Mouse (Mus musculus): Measurements from ENCODE around the gene Matk.

The Matk gene

GRCm38 (mm10) chr10:81232580-81233225, 20.0 kb upstream of the Matk start, which contains the start of gene Zfr2:
TSS of gene Zfr2 (plus strand) at chr10:81233155.
- DNase-seq (ENCODE audit: low read depth, low spot score), result peak; percentile 96
- Histone ChIP-seq H3K36me3 (ENCODE audit: control insufficient read depth, insufficient read depth, low read length, poor library complexity, severe bottlenecking) (no peaks in the 10 kb centered on the region), H3K27me3 (ENCODE audit: control insufficient read depth, insufficient read depth, low read length, poor library complexity, severe bottlenecking) (no peaks in the 10 kb centered on the region)

- DNase-seq (ENCODE audit: low read depth, low spot score), result no peak
These were observed 19.5 kb upstream of the Matk start for GRCm38 (mm10) chr10:81233226-81233585.

DNA sequence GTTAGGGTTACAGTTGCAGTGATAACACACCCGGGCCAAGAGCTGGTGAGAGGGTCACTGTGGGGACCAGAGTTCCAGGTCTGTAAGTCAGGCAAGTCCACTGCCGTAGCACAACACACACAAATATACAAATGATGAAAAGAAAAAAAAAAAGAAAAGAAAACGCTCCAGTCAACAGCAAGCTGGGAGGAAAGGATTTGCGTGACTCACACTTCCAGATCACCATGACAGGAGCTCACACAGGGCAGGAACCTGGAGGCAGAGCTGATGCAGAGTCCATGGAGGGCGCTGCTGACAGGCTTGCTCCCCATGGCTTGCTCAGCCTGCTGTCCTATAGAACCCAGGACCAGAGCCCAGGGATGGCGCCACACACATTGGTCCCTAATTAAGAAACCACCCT, 18.5 kb upstream of the Matk start:
- DNase-seq (ENCODE audit: low read depth, low spot score), result no peak
- no peaks in the 10 kb centered on the region for H3K36me3 ChIP-seq (ENCODE audit: control insufficient read depth, insufficient read depth, low read length, poor library complexity, severe bottlenecking)
- H3K27me3 ChIP-seq (ENCODE audit: control insufficient read depth, insufficient read depth, low read length, poor library complexity, severe bottlenecking), result no peaks in the 10 kb centered on the region; the same call in 1 of the 2 replicates

More at GRCm38 (mm10) chr10:81233226-81233585, 19.5 kb upstream of the Matk start:
- H3K36me3 ChIP-seq (ENCODE audit: control insufficient read depth, insufficient read depth, low read length, poor library complexity, severe bottlenecking), result no peaks in the 10 kb centered on the region
- H3K27me3 ChIP-seq (ENCODE audit: control insufficient read depth, insufficient read depth, low read length, poor library complexity, severe bottlenecking), result no peaks in the 10 kb centered on the region

- no peak for DNase-seq (ENCODE audit: low read depth, low spot score)
- no peaks in the 10 kb centered on the region for H3K36me3 ChIP-seq (ENCODE audit: control insufficient read depth, insufficient read depth, low read length, poor library complexity, severe bottlenecking)
- no peaks in the 10 kb centered on the region; the same call in 1 of the 2 replicates for H3K27me3 ChIP-seq (ENCODE audit: control insufficient read depth, insufficient read depth, low read length, poor library complexity, severe bottlenecking)
These were observed 16.1 kb upstream of the Matk start for GRCm38 (mm10) chr10:81236471-81237268.

DNA sequence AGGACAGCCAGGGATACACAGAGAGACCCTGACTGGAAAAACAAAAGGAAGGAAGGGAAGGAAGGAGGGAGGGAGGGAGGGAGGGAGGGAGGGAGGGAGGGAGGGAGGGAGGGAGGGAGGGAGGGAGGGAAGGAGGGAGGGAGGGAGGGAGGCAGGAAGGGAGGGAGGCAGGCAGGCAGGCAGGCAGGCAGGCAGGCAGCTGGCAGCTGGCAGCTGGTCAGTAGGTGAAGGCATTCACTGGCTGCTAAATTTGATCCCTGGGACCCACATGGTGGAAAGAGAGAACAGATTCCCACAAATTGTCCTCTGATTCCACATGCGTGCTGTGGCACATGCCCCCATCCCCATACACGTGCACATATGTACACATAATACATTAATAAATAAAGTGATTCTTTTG, 14.1 kb upstream of the Matk start:
- no peak for DNase-seq (ENCODE audit: low read depth, low spot score)
- H3K36me3 ChIP-seq (ENCODE audit: control insufficient read depth, insufficient read depth, low read length, poor library complexity, severe bottlenecking), result no peaks in the 10 kb centered on the region
- no peaks in the 10 kb centered on the region; the same call in 1 of the 2 replicates for H3K27me3 ChIP-seq (ENCODE audit: control insufficient read depth, insufficient read depth, low read length, poor library complexity, severe bottlenecking)

- no peaks in the 10 kb centered on the region; the same call in 1 of the 2 replicates for H3K27me3 ChIP-seq (ENCODE audit: control insufficient read depth, insufficient read depth, low read length, poor library complexity, severe bottlenecking)
- H3K36me3 ChIP-seq (ENCODE audit: control insufficient read depth, insufficient read depth, low read length, poor library complexity, severe bottlenecking), result no peaks in the 10 kb centered on the region
- peak; percentile 82 for DNase-seq (ENCODE audit: low read depth, low spot score)
These were observed 11.9 kb upstream of the Matk start for GRCm38 (mm10) chr10:81240876-81241275.

DNA sequence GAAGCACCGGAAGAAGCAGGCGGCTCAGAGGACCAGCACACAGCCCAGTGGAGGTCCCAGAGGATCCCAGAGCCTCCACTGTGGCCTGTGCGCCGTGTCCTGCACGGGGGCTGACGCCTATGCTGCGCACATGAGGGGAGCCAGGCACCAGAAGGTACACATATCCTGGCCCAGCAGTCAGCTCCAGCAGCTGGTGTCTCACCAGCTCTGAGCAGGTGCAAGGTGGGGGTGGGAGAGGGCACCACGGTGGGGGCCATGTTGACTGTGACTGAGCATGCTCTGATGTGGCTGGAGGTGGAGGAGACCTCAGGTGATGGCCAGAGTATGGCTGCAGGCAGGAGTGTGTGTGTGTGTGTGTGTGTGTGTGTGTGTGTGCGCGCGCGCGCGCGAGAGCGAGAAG, 10.7 kb upstream of the Matk start:
- Histone ChIP-seq H3K27me3 (ENCODE audit: control insufficient read depth, insufficient read depth, low read length, poor library complexity, severe bottlenecking) (no peaks in the 10 kb centered on the region; the same call in 1 of the 2 replicates), H3K36me3 (ENCODE audit: control insufficient read depth, insufficient read depth, low read length, poor library complexity, severe bottlenecking) (no peaks in the 10 kb centered on the region)
- no peak for DNase-seq (ENCODE audit: low read depth, low spot score)

- H3K27me3 ChIP-seq (ENCODE audit: control insufficient read depth, insufficient read depth, low read length, poor library complexity, severe bottlenecking), result no peaks in the 10 kb centered on the region; the same call in 1 of the 2 replicates
- H3K36me3 ChIP-seq (ENCODE audit: control insufficient read depth, insufficient read depth, low read length, poor library complexity, severe bottlenecking), result no peaks in the 10 kb centered on the region
- DNase-seq (ENCODE audit: low read depth, low spot score), result no peak
These were observed 8.6 kb upstream of the Matk start for GRCm38 (mm10) chr10:81244146-81244545.

- peak; percentile 87 for DNase-seq (ENCODE audit: low read depth, low spot score)
- H3K27me3 ChIP-seq (ENCODE audit: control insufficient read depth, insufficient read depth, low read length, poor library complexity, severe bottlenecking), result no peaks in the 10 kb centered on the region
- H3K36me3 ChIP-seq (ENCODE audit: control insufficient read depth, insufficient read depth, low read length, poor library complexity, severe bottlenecking), result no peaks in the 10 kb centered on the region
These were observed 8.1 kb upstream of the Matk start for GRCm38 (mm10) chr10:81244595-81244994.

DNA sequence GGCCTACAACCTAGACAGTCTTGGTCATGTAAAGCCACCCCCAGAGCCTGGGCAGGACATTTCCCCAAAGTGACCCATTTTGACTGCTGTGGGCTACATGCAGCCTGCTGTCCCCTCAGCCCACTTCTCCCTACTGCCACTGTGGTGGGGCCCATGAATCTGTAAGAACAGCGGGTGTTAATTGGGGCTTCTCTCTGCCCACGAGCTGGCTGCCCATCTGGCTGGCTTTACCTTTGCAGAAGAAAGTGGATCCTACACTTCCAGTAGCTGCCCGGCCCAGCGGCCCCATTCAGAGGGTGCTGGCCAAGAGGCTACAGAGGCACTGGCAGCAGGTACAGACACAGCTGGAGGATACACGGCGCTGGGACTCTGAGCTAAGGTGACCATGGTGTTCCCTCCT, 7.6 kb upstream of the Matk start:
- no peaks in the 10 kb centered on the region for H3K27me3 ChIP-seq (ENCODE audit: control insufficient read depth, insufficient read depth, low read length, poor library complexity, severe bottlenecking)
- DNase-seq (ENCODE audit: low read depth, low spot score), result no peak
- H3K36me3 ChIP-seq (ENCODE audit: control insufficient read depth, insufficient read depth, low read length, poor library complexity, severe bottlenecking), result no peaks in the 10 kb centered on the region

DNA sequence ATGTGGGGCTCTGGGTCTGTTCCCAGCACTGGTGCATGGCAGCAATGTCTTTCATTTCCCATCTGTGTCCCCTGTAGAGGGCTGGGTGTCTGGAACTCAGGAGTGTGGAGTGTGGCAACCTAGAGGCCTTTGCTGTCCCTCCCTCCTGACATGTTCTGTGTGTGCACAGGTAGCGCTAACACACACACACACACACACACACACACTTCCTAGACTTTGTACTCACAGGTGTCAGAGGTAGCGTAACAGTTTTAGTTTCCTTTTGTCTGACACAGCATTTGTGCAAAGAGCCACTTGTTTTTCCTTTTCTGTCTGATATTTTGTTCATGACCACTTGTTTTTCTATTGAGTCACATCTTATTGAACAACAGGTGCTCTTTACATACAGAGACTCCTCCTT, 4.9 kb upstream of the Matk start:
- no peaks in the 10 kb centered on the region for H3K36me3 ChIP-seq (ENCODE audit: control insufficient read depth, insufficient read depth, low read length, poor library complexity, severe bottlenecking)
- H3K27me3 ChIP-seq (ENCODE audit: control insufficient read depth, insufficient read depth, low read length, poor library complexity, severe bottlenecking), result no peaks in the 10 kb centered on the region
- DNase-seq (ENCODE audit: low read depth, low spot score), result no peak

DNA sequence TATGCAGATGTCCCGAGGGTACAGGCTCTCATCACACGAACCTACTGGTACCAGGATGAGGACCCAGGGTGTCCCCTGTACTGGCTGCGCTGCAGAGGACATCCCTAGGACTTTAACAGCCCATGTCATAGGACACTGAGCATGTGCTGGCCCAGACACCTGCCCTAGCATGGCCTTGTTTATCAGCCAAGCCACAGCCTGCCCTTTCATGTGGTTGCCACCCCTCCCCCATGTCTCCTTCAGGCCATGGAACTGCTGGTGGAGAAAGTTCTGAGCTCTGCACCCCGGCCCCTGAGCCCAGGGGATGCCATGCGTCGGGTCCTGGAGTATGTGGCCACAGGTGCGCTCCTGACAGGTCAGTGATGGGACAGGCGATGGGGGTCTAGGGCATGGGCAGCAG, 3.3 kb upstream of the Matk start:
- H3K36me3 ChIP-seq (ENCODE audit: control insufficient read depth, insufficient read depth, low read length, poor library complexity, severe bottlenecking), result no peaks in the 10 kb centered on the region
- H3K27me3 ChIP-seq (ENCODE audit: control insufficient read depth, insufficient read depth, low read length, poor library complexity, severe bottlenecking), result no peaks in the 10 kb centered on the region
- DNase-seq (ENCODE audit: low read depth, low spot score), result no peak

DNA sequence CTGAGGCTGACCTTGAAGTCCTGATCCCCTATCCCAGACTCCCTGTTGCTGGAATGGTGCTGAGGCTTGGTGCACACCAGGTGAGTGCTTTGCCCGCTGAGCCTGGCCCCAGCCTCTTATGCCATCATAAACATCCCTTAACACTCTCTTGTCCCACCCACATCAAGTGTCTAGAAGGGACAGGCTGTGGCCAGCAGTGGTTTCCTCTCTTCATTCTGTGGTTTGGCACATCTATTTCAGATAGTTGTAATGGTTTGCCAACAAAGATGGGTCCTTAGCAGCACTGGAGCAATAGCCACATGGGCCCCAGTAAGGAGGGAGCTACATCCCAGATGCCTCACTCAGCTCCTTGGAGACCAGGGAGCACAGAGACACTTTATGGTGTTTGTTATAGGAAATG, 2.2 kb downstream of the Matk start:
- H3K36me3 ChIP-seq (ENCODE audit: control insufficient read depth, insufficient read depth, low read length, poor library complexity, severe bottlenecking), result no peaks in the 10 kb centered on the region
- H3K27me3 ChIP-seq (ENCODE audit: control insufficient read depth, insufficient read depth, low read length, poor library complexity, severe bottlenecking), result no peaks in the 10 kb centered on the region
- no peak for DNase-seq (ENCODE audit: low read depth, low spot score)

- no peaks in the 10 kb centered on the region for H3K27me3 ChIP-seq (ENCODE audit: control insufficient read depth, insufficient read depth, low read length, poor library complexity, severe bottlenecking)
- DNase-seq (ENCODE audit: low read depth, low spot score), result peak; percentile 63
- no peaks in the 10 kb centered on the region for H3K36me3 ChIP-seq (ENCODE audit: control insufficient read depth, insufficient read depth, low read length, poor library complexity, severe bottlenecking)
These were observed 4.7 kb downstream of the Matk start for GRCm38 (mm10) chr10:81257158-81258039.
